Mouse (Mus musculus) erythroblast, embryonic 14.5 days (primary cell): ENCODE data around the gene Fam214a. TPM values are rescaled to one million over a fixed set of nuclear protein-coding genes. Genes with fewer than 3 reads are reported as not detected.

ENCODE experiments used
- H3K27me3 ChIP-seq: 2 replicates; pipeline ENCODE4 v1.6.1; 2012; ENCODE audit warnings: inconsistent platforms; ENCODE audit not compliant: control insufficient read depth
- H3K36me3 ChIP-seq: 2 replicates; pipeline ENCODE4 v1.6.1; 2012; ENCODE audit warnings: mild to moderate bottlenecking, inconsistent platforms; ENCODE audit not compliant: control insufficient read depth
- H3K4me1 ChIP-seq: 2 replicates; pipeline ENCODE4 v1.6.1; 2012; ENCODE audit warnings: inconsistent platforms; ENCODE audit not compliant: control insufficient read depth
- H3K4me3 ChIP-seq: replicated peaks from 2 replicates; pipeline ENCODE3; 2012; ENCODE audit warnings: moderate library complexity, mild to moderate bottlenecking, inconsistent platforms
- H3K9me3 ChIP-seq: 2 replicates; pipeline ENCODE4 v1.6.1; 2012; ENCODE audit warnings: low read length, inconsistent platforms, mixed read lengths; ENCODE audit not compliant: control insufficient read depth
- GATA1 ChIP-seq: IDR thresholded peaks from 2 replicates; pipeline ENCODE4 v1.6.1; 2012; ENCODE audit warnings: low read length, inconsistent platforms, mixed read lengths
- TAL1 ChIP-seq: IDR thresholded peaks from 3 replicates; pipeline ENCODE4 v1.6.1; 2012; ENCODE audit warnings: low read length, inconsistent platforms, mixed read lengths
- polyA plus RNA-seq: library from polyadenylated mRNA; stranded (reverse); fragments of >175 nt; gene quantifications from 2 replicates; pipeline ENCODE4 v1.2.3, GENCODE M21; 2012

Gene Fam214a
- polyA plus RNA-seq, 1 experiment: not detected

DNA sequence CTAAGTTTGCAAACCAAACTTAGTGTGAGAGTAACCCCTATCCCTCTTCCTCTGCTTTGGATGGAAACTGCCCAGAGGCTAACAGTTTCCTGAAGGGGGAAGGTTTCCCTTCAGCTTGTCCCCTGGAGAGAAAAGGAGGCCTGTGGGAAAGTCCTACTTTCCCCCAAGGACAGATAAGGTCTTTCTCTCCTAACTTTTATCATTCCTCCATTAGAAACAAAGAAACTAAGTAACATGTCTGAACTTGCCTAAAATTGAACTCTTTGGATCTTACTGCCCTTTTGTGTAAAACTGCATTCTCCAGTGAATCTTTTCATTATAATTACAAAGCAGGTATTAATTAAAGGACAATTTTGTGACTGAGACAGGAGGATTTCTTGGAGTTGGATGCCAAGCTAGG, 45.3 kb downstream of the Fam214a start:
- Histone ChIP-seq H3K27me3 (no peaks in the 10 kb centered on the region), H3K4me3 (no peak overlapping the region), H3K9me3 (no peaks in the 10 kb centered on the region), H3K36me3 (no peaks in the 10 kb centered on the region), H3K4me1 (no peaks in the 10 kb centered on the region)
- TF ChIP-seq GATA1 (no peak), TAL1 (no peak)

DNA sequence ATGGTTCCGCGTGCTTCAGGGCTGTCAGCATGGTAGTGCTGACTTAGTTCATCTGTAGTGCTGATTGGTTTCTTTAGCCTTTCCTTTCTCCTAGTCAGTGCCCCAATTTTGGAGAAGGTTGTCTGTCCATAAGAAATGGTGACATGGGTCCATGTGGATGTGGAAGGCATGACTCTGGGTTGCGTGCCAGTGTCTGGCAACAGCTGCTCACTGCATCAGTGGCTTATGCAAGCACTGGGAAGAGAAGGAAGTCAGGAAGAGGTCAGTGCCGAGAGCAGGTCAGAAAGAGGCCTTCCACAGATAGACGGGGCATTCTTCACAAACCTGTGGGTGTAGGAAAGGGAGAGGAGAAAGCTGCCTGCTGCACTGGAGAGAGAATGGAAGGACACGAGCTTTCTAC, 48.3 kb downstream of the Fam214a start:
- TF ChIP-seq TAL1: no peak
- no peak for TF ChIP-seq GATA1
- Histone ChIP-seq H3K27me3 (no peaks in the 10 kb centered on the region), H3K9me3 (no peaks in the 10 kb centered on the region), H3K4me3 (no peak overlapping the region), H3K36me3 (no peaks in the 10 kb centered on the region), H3K4me1 (no peaks in the 10 kb centered on the region)

DNA sequence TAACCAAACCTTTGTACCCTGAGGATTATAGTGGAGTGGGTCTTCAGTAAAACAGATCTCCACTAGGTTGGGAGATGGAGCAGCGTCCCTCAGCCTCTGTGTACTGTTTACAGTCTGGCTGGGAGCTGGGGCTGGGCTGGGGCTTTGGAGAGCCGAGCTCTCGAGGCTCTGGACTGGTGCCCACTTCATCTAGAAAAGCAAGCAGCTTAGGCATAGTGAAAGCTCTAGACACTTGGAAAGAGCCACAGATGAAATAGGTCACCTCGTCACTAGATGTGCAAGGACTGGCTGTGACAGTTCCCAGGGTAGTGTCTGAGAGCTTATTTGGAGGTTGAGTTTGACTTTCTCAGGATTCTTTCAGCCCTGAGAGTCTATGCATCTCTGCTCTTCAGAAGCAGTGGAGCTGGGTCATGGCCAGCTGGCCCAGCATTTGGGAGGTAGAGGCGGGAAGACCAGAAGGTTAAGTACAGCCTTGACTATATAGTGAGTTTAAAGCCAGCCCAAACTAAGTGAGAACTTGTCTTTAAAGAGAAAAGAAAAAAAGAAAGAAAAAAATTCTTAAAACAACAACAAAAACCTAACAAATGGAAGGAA, 49.0 kb downstream of the Fam214a start:
- TF ChIP-seq TAL1 (no peak), GATA1 (no peak)
- H3K36me3 ChIP-seq: no peaks in the 10 kb centered on the region
- no peaks in the 10 kb centered on the region for H3K4me1 ChIP-seq

GRCm38 (mm10) chr9:75002262-75002661, 49.6 kb downstream of the Fam214a start:
- Histone ChIP-seq H3K4me1 (no peaks in the 10 kb centered on the region), H3K36me3 (no peaks in the 10 kb centered on the region), H3K9me3 (no peaks in the 10 kb centered on the region), H3K27me3 (no peaks in the 10 kb centered on the region), H3K4me3 (no peak overlapping the region)
- no peak for TF ChIP-seq GATA1
- TF ChIP-seq TAL1: no peak

More for the DNA sequence above, 49.0 kb downstream of the Fam214a start:
- Histone ChIP-seq H3K27me3 (no peaks in the 10 kb centered on the region), H3K4me3 (no peak overlapping the region), H3K9me3 (no peaks in the 10 kb centered on the region)

DNA sequence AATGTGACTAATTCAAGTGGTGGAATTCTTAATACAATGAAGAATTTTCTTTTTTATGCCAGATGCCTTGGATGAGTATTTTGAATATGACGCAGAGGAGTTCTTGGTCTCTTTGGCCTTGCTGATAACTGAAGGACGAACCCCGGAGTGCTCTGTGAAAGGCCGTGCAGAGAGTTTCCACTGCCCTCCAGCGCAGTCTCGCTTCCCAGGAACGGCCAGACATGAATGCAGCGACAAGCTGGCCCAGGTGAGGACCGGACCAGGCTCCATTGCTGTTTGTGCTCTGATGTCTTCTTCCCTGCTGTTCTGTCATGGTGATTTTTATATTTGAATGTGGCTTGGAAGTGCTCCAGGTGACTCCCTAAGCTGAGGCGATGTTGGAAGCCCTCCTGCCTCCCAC, 51.5 kb downstream of the Fam214a start:
- Histone ChIP-seq H3K4me3 (no peak overlapping the region), H3K4me1 (no peaks in the 10 kb centered on the region), H3K27me3 (no peaks in the 10 kb centered on the region), H3K36me3 (peaks cover 3% of the 10 kb centered on the region; the same call in 1 of the 2 replicates), H3K9me3 (no peaks in the 10 kb centered on the region)
- TF ChIP-seq TAL1: no peak
- TF ChIP-seq GATA1: no peak

DNA sequence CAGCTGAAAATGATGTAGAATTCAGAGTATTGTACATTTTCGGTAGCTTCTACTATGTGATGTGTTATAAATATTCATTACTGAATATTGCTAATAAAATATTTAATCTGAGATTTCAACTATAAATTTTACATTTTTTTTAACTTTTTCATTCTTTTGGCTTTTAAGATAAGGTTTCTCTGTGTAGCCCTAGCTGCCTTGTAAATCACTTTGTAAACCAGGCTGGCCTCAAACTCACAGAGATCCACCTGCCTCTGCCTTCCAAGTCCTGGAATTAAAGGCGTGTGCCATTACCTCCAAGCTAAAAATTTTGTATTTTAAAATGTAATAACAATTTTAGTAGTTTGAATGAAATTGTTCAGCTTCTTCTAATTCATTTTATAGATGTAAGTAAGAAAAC, 63.9 kb downstream of the Fam214a start:
- H3K4me1 ChIP-seq: no peaks in the 10 kb centered on the region
- H3K4me3 ChIP-seq: no peak overlapping the region
- no peaks in the 10 kb centered on the region for H3K36me3 ChIP-seq
- H3K27me3 ChIP-seq: no peaks in the 10 kb centered on the region
- H3K9me3 ChIP-seq: no peaks in the 10 kb centered on the region
- TF ChIP-seq GATA1 (no peak), TAL1 (no peak)

- peaks cover 4% of the 10 kb centered on the region for H3K4me1 ChIP-seq
- no peaks in the 10 kb centered on the region for H3K27me3 ChIP-seq
- H3K36me3 ChIP-seq: no peaks in the 10 kb centered on the region
- TF ChIP-seq GATA1: no peak
- no peak overlapping the region for H3K4me3 ChIP-seq
- H3K9me3 ChIP-seq: no peaks in the 10 kb centered on the region
These were observed 66.5 kb downstream of the Fam214a start for GRCm38 (mm10) chr9:75019181-75019580.

DNA sequence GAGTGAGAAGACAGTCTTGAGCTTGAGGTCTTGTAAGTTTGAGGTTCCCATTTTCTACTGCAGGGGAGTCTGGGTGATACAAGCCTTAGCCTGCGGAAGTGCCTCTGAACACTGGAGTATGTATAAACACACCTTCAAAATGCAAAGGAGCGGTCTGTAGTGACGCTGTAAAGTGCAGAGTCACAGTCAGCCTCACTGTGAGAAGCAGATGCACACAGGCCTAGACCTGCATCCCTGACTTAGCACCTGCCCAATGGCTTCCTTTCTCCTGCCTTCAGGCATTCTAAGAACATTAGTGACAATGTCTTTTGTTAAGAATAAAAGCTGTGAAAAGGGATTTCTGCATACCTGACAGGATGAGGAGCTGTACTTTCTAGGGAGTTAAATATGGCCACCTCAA, 66.9 kb downstream of the Fam214a start:
- no peaks in the 10 kb centered on the region for H3K9me3 ChIP-seq
- H3K4me3 ChIP-seq: no peak overlapping the region
- TF ChIP-seq TAL1 (no peak), GATA1 (no peak)
- H3K4me1 ChIP-seq: peaks cover 8% of the 10 kb centered on the region
- no peaks in the 10 kb centered on the region for H3K27me3 ChIP-seq
- no peaks in the 10 kb centered on the region for H3K36me3 ChIP-seq

DNA sequence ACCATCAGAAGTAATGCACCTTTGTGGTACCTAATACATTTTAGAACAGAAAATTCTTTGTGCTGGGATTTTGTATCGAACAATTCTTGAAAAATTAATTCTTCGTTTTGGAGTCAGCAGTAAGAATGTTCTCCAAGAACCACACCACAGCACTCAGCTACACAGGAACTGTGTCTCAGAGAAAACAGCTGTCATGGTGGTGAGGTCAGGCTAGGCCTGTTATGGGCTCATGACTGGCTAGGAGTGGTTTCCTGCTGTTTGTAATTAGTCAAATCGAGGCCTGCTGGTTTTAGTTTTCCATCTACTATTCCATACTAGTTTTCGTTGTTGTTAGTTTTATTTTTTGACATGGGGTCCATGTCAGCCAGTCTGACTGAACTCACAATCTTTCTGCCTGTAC, 67.9 kb downstream of the Fam214a start:
- Histone ChIP-seq H3K9me3 (no peaks in the 10 kb centered on the region), H3K36me3 (no peaks in the 10 kb centered on the region; the same call in 1 of the 2 replicates), H3K27me3 (no peaks in the 10 kb centered on the region), H3K4me3 (no peak overlapping the region), H3K4me1 (peaks cover 8% of the 10 kb centered on the region)
- TF ChIP-seq GATA1 (no peak), TAL1 (no peak)

DNA sequence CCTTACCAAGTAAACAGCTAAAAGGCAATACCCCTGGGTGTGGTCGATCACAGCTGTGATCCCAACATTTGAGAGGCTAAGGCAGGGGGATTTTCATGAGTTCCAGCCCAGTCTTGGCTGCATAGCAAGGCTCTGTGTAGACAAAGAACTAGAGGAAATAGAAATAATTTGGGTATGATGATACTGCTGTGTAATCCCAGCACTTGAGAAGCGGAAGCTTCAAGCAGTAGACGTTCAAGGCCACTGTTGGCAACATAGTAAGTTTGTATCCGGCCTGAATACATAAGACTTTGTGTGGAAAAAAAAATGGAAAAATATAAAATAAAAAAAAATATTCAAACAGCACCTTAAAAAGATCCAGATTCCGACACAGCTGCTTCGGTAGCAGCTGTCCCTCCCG, 69.9 kb downstream of the Fam214a start:
- no peaks in the 10 kb centered on the region; the same call in 1 of the 2 replicates for H3K36me3 ChIP-seq
- no peaks in the 10 kb centered on the region for H3K9me3 ChIP-seq
- H3K4me1 ChIP-seq: peaks cover 8% of the 10 kb centered on the region
- TF ChIP-seq GATA1: no peak
- no peaks in the 10 kb centered on the region for H3K27me3 ChIP-seq
- H3K4me3 ChIP-seq: no peak overlapping the region
